Mouse (Mus musculus) thymus, postnatal 25 days (tissue): ENCODE measurements at regions not wholly inside any gene's neighbourhood (a gene's known extent, or its start where the extent isn't known, plus 50 kb on each side); places are given as distances from the start of the nearest gene placed in this dataset.
"Not testable (repeated sequence)": the region's sequence is repeated elsewhere in the genome, so short reads cannot be mapped to it uniquely, and the experiment has no call there.

Source experiments
- DNase-seq: peaks from one replicate; pipeline ENCODE4 v3.0.0; 2022

- DNase-seq = no peak
Measured at GRCm38 (mm10) chr6:6384971-6385370, 168.0 kb upstream of the Slc25a13 start.

GRCm38 (mm10) chr6:6384441-6384840 lies 167.5 kb upstream of the Slc25a13 start:
- DNase-seq = no peak

- no peak for DNase-seq
Measured at GRCm38 (mm10) chr6:6372421-6372820, 155.4 kb upstream of the Slc25a13 start.

GRCm38 (mm10) chr6:6371444-6372093 lies 154.6 kb upstream of the Slc25a13 start:
- DNase-seq = no peak

GRCm38 (mm10) chr6:6364037-6364436 lies 147.1 kb upstream of the Slc25a13 start:
- DNase-seq = no peak

GRCm38 (mm10) chr6:6362678-6363354 lies 145.8 kb upstream of the Slc25a13 start:
- no peak for DNase-seq

- not testable (repeated sequence) for DNase-seq
Measured at GRCm38 (mm10) chr6:6361181-6361580, 144.2 kb upstream of the Slc25a13 start.

GRCm38 (mm10) chr6:6357477-6357876 lies 140.5 kb upstream of the Slc25a13 start:
- no peak for DNase-seq

GRCm38 (mm10) chr6:6356967-6357366 lies 140.0 kb upstream of the Slc25a13 start:
- no peak for DNase-seq

GRCm38 (mm10) chr6:6335251-6335650 lies 118.3 kb upstream of the Slc25a13 start:
- DNase-seq = no peak

- DNase-seq = no peak
Measured at GRCm38 (mm10) chr6:6330271-6330670, 113.3 kb upstream of the Slc25a13 start.

- DNase-seq = no peak
Measured at GRCm38 (mm10) chr6:6325516-6325915, 108.5 kb upstream of the Slc25a13 start.

- DNase-seq = no peak
Measured at GRCm38 (mm10) chr6:6316725-6317124, 99.8 kb upstream of the Slc25a13 start.

- DNase-seq = no peak
Measured at GRCm38 (mm10) chr6:6313171-6313570, 96.2 kb upstream of the Slc25a13 start.

- DNase-seq = no peak
Measured at GRCm38 (mm10) chr6:6310213-6310612, 93.2 kb upstream of the Slc25a13 start.

- no peak for DNase-seq
Measured at GRCm38 (mm10) chr6:6307618-6308017, 90.6 kb upstream of the Slc25a13 start.

- no peak for DNase-seq
Measured at GRCm38 (mm10) chr6:6303767-6304166, 86.8 kb upstream of the Slc25a13 start.

GRCm38 (mm10) chr6:6301001-6301510 lies 84.1 kb upstream of the Slc25a13 start:
- DNase-seq = no peak

GRCm38 (mm10) chr6:6298867-6299852 lies 82.2 kb upstream of the Slc25a13 start:
- no peak for DNase-seq

GRCm38 (mm10) chr6:6295551-6295950 lies 78.6 kb upstream of the Slc25a13 start:
- DNase-seq = not testable (repeated sequence)

- no peak for DNase-seq
Measured at GRCm38 (mm10) chr6:6291781-6292180, 74.8 kb upstream of the Slc25a13 start.

- no peak for DNase-seq
Measured at GRCm38 (mm10) chr6:6290427-6290826, 73.5 kb upstream of the Slc25a13 start.

GRCm38 (mm10) chr6:6289806-6290205 lies 72.8 kb upstream of the Slc25a13 start:
- peak; percentile 24 for DNase-seq
